Mouse (Mus musculus): Measurements from ENCODE around the gene Actn4. TPM values are rescaled to one million over a fixed set of nuclear protein-coding genes. Genes with fewer than 3 reads are reported as not detected.
A peak's percentile ranks its signal among the peaks of the same experiment; 100 is the strongest.

Gene Actn4
- polyA plus RNA-seq, 1 experiment from 2014 or later: 141 TPM

DNA sequence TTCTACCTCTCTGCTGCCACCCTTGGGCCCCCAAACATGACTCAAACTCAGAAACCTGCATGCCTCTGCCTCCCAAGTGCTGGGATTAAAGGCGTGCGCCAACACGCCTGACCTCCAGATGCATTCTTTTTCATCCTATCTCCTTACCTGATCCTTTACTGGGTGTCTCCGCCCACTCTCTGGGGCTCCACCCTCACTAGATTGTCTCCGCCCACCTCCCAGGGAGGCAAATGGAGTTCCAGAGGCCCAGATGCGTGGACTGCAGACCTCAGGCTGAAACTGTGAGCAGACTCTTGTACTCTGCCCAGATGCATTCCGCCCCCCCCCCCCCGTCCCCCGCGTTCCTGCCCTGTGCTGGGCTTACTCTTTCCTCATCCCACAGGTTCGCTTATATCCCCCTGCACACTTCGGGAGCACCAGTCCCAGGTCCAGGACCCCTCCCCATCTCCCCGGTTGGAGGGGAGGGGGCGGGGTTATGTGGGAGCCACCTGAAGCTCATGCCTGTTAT is 28.7 kb upstream of the Actn4 start:
- Histone ChIP-seq H3K4me3 (ENCODE audit: low read depth, low read length) (no peak overlapping the region), H3K4me1 (ENCODE audit: control insufficient read depth, insufficient read depth, low read length) (no peaks in the 10 kb centered on the region), H3K27me3 (ENCODE audit: control insufficient read depth, insufficient read depth, low read length) (no peaks in the 10 kb centered on the region), H3K36me3 (ENCODE audit: control insufficient read depth, insufficient read depth, low read length) (no peaks in the 10 kb centered on the region), H3K27ac (ENCODE audit: low read depth, low read length) (no peak overlapping the region), H3K9me3 (ENCODE audit: control insufficient read depth, low read length) (no peaks in the 10 kb centered on the region), H3K4me2 (no peak overlapping the region), H3K9ac (ENCODE audit: low read length) (no peak overlapping the region)
- no peak for ATAC-seq (ENCODE audit: low FRiP score)
- no peak for DNase-seq (ENCODE audit: low spot score, missing footprints)
- whole genome bisulfite sequencing: 55% methylated on average over 13 of the region's 14 CpGs

DNA sequence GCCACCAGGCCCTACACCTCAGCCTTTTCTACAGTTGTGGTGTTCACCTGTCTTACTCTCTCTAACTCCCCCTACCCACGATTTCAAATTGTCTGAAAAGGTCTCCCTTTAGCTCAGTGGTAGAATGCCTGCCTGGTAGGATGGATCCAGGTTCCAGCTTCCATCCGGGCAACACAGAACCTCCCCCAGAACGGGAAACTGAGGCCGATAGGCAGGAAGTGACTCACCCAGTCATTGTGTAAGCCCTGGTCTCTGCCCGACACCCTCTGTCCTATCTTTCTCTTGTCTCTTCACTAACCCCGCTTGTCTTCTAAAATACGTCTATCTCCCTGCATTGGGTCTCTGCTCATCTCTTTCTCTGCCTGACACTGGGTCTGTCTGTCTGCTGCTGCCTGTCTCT is 23.1 kb upstream of the Actn4 start:
- 90% methylated on average over 7 of the region's 7 CpGs for WGBS
- no peak for ATAC-seq (ENCODE audit: low FRiP score)
- H3K9ac ChIP-seq (ENCODE audit: low read length): no peak overlapping the region

DNA sequence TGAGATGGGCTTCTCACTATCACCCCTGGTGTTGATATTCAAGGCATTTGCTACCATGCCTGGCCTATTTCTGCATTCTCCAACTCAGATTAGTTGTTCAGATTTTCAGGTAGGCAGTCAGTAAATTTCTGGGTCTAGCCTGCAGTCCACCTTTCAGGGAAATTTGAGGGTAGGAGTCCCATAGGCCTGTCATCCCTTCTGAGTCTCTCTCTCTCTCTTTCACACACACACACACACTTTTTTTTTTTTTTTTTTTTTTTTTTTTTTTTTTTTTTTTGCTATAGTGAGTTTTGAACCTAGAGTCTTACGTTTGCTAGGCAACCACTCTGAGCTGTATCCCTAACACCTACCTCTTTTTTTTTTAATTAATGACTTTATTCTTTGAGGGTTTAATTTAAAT is 22.3 kb upstream of the Actn4 start:
- Histone ChIP-seq H3K4me3 (ENCODE audit: low read depth, low read length) (no peak overlapping the region), H3K4me2 (no peak overlapping the region), H3K36me3 (ENCODE audit: control insufficient read depth, insufficient read depth, low read length) (no peaks in the 10 kb centered on the region), H3K9ac (ENCODE audit: low read length) (no peak overlapping the region), H3K27ac (ENCODE audit: low read depth, low read length) (no peak overlapping the region), H3K4me1 (ENCODE audit: control insufficient read depth, insufficient read depth, low read length) (peaks cover 13% of the 10 kb centered on the region), H3K27me3 (ENCODE audit: control insufficient read depth, insufficient read depth, low read length) (no peaks in the 10 kb centered on the region), H3K9me3 (ENCODE audit: control insufficient read depth, low read length) (no peaks in the 10 kb centered on the region)
- 96% methylated on average over 1 of the region's 1 CpGs for WGBS
- ATAC-seq (ENCODE audit: low FRiP score) (no peak), DNase-seq (ENCODE audit: low spot score, missing footprints) (no peak)

More for the DNA sequence above, 23.1 kb upstream of the Actn4 start:
- no peak overlapping the region for H3K4me3 ChIP-seq (ENCODE audit: low read depth, low read length)
- H3K27me3 ChIP-seq (ENCODE audit: control insufficient read depth, insufficient read depth, low read length): no peaks in the 10 kb centered on the region
- no peaks in the 10 kb centered on the region for H3K9me3 ChIP-seq (ENCODE audit: control insufficient read depth, low read length)
- H3K4me2 ChIP-seq: no peak overlapping the region
- no peaks in the 10 kb centered on the region for H3K36me3 ChIP-seq (ENCODE audit: control insufficient read depth, insufficient read depth, low read length)
- DNase-seq (ENCODE audit: low spot score, missing footprints): no peak
- peaks cover 13% of the 10 kb centered on the region for H3K4me1 ChIP-seq (ENCODE audit: control insufficient read depth, insufficient read depth, low read length)
- no peak overlapping the region for H3K27ac ChIP-seq (ENCODE audit: low read depth, low read length)

DNA sequence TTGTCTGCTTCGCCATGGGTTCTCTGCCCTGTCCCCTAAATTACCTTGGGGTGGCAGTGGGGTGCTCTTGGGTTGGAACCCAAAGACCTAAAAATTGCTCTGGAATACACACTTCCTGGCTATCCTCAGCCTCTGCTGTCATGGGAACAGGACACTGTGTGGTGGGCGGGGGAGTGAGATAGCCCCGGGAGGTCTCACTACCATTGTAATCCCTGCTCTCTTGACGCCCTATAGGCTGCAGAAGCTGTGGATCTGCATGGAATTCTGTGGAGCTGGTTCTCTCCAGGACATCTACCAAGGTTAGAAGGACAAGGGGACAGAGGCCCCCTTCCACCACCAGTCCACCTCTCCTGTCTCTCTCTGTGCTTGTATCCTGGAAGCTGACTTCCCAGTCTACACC is 21.7 kb upstream of the Actn4 start:
- no peak for ATAC-seq (ENCODE audit: low FRiP score)
- Histone ChIP-seq H3K9me3 (ENCODE audit: control insufficient read depth, low read length) (no peaks in the 10 kb centered on the region), H3K4me3 (ENCODE audit: low read depth, low read length) (no peak overlapping the region), H3K4me2 (no peak overlapping the region), H3K27ac (ENCODE audit: low read depth, low read length) (no peak overlapping the region), H3K36me3 (ENCODE audit: control insufficient read depth, insufficient read depth, low read length) (peaks cover 3% of the 10 kb centered on the region; the same call in 1 of the 2 replicates), H3K4me1 (ENCODE audit: control insufficient read depth, insufficient read depth, low read length) (peaks cover 13% of the 10 kb centered on the region), H3K27me3 (ENCODE audit: control insufficient read depth, insufficient read depth, low read length) (no peaks in the 10 kb centered on the region), H3K9ac (ENCODE audit: low read length) (no peak overlapping the region; the same call in 1 of the 2 replicates)
- DNase-seq (ENCODE audit: low spot score, missing footprints): no peak
- 67% methylated on average over 4 of the region's 4 CpGs for WGBS

DNA sequence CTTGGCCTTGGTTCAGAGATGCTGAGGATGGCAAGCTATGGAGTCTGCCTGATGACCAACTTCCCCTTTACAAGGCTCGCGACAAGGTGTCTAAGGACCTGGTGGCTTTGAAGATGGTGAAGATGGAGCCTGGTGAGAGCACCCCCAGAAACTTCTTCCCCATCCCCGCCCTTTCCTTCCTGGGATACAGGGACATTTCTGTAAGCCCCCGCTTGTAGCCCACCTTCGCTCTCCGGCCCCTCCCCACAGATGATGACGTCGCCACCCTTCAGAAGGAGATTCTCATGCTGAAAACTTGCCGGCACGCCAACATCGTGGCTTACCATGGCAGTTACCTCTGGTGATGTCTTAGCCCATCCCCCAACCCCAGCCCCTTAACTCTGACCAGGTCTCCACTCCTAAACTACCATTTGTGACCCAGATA is 21.0 kb upstream of the Actn4 start:
- H3K36me3 ChIP-seq (ENCODE audit: control insufficient read depth, insufficient read depth, low read length): peaks cover 3% of the 10 kb centered on the region
- H3K9ac ChIP-seq (ENCODE audit: low read length): no peak overlapping the region
- H3K27me3 ChIP-seq (ENCODE audit: control insufficient read depth, insufficient read depth, low read length): no peaks in the 10 kb centered on the region
- H3K27ac ChIP-seq (ENCODE audit: low read depth, low read length): no peak overlapping the region
- no peaks in the 10 kb centered on the region for H3K9me3 ChIP-seq (ENCODE audit: control insufficient read depth, low read length)
- DNase-seq (ENCODE audit: low spot score, missing footprints) (no peak), ATAC-seq (ENCODE audit: low FRiP score) (no peak)
- no peak overlapping the region for H3K4me2 ChIP-seq
- no peak overlapping the region for H3K4me3 ChIP-seq (ENCODE audit: low read depth, low read length)
- WGBS: 75% methylated on average over 11 of the region's 11 CpGs
- peaks cover 13% of the 10 kb centered on the region for H3K4me1 ChIP-seq (ENCODE audit: control insufficient read depth, insufficient read depth, low read length)

DNA sequence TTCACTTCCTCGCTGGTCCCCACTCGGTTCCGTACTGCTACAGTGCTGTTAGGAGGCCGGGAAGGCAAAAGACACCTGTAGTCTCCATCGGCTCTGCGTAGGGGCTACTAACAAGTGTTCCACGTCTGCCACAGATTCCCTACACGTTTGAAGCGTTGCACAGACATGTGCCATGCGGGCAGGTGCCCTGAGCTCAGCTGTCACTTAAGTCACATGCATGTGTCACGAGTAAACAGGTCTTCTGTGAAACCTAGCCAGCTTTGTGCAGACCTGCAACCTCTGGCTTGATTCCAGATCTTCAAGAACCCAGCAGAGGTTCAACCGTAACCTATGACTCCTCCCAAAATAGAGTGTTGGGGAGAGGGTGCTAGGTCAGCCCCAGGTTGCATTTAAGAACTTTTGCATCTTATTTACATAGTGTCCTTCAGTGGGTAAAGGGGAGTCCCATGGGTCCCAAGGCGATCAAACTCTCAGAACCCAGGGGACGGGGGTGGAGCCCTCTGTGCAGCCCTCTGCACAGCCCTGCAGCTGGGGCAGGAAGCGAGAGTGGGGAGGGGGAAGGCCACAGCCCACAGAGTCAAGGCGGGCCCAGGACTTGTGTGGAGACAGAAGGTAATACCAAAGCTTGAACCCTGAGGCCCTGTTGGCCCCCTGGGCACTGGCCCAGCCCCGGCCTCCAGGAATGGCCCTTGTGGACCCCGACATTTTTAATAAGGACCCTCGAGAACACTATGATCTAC is 20.3 kb upstream of the Actn4 start:
- Histone ChIP-seq H3K4me3 (ENCODE audit: low read depth, low read length) (peak overlapping the region; percentile 46), H3K27me3 (ENCODE audit: control insufficient read depth, insufficient read depth, low read length) (no peaks in the 10 kb centered on the region), H3K4me2 (peak overlapping the region; percentile 63), H3K9ac (ENCODE audit: low read length) (peak overlapping the region; percentile 76), H3K36me3 (ENCODE audit: control insufficient read depth, insufficient read depth, low read length) (peaks cover 8% of the 10 kb centered on the region), H3K9me3 (ENCODE audit: control insufficient read depth, low read length) (no peaks in the 10 kb centered on the region), H3K27ac (ENCODE audit: low read depth, low read length) (peak overlapping the region; percentile 41; the same call in 1 of the 2 replicates), H3K4me1 (ENCODE audit: control insufficient read depth, insufficient read depth, low read length) (peaks cover 13% of the 10 kb centered on the region)
- no peak for DNase-seq (ENCODE audit: low spot score, missing footprints)
- ATAC-seq (ENCODE audit: low FRiP score): peak; percentile 51
- WGBS: 15% methylated on average over 19 of the region's 19 CpGs

DNA sequence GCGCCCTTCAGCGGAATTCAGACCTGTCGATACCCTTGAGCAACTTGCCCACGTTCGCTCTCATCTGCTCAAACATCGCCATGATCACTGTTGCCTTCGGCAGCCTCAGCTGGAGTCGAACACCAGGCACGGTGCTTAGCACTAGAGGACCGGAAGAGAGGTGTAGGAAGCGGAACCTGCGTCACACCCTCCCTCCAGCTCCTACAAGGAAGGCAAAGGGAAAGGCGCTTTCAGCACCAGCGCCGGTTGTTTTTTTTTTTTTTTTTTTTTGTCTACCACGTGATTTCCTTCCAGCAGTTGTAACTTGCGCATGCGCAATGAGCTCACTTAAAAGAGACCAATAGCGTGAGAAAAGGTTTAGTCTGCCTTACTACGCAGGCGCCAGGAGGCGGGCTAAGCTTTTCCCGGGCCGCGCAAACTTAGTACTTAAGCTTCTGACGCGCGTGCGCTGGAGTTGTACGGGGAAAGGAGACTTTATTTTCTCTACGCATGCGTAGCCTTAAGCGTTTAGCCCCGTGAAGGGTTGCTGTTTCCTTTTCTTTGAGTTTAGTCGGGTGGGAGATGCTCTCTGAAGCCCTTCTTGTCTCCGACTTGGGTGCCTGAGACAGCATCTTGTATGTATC is 19.6 kb upstream of the Actn4 start, which contains the start of the genes Eif3k and Map4k1:
Gene Eif3k, minus strand, starts transcription at position 214 of the 623 bp plus-strand sequence.
Gene Map4k1, plus strand, starts transcription at position 400 of the 623 bp plus-strand sequence.
- DNase-seq (ENCODE audit: low spot score, missing footprints) (peak; percentile 99), ATAC-seq (ENCODE audit: low FRiP score) (peak; percentile 96)
- Histone ChIP-seq H3K27me3 (ENCODE audit: control insufficient read depth, insufficient read depth, low read length) (no peaks in the 10 kb centered on the region), H3K36me3 (ENCODE audit: control insufficient read depth, insufficient read depth, low read length) (peaks cover 11% of the 10 kb centered on the region), H3K9me3 (ENCODE audit: control insufficient read depth, low read length) (no peaks in the 10 kb centered on the region), H3K4me3 (ENCODE audit: low read depth, low read length) (peak within 1 kb of the TSS; percentile 54), H3K9ac (ENCODE audit: low read length) (peak within 1 kb of the TSS; percentile 76), H3K4me2 (peak within 1 kb of the TSS; percentile 79), H3K4me1 (ENCODE audit: control insufficient read depth, insufficient read depth, low read length) (peaks cover 13% of the 10 kb centered on the region), H3K27ac (ENCODE audit: low read depth, low read length) (peak within 1 kb of the TSS; percentile 41; the same call in 1 of the 2 replicates)
- WGBS: under 1% methylated on average over 36 of the region's 36 CpGs

DNA sequence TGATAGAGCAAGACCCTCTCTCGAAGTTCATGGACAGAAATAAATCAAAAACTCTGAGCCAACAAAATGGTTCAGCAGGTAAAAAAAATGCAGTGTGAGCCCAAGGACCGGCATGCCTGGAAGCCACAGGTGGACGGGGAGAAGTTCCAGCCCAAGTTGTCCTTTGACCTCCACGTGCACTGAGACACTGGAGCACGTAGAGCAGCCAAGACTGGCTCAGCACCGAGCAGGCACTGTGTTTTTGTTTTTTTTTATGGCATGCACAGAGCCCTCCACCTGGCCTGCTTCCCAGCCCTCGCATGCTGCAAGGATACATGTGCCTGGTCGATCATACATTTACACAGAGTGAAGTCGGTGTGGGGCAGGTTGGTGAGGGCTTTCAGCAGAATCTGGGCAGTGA is 15.4 kb upstream of the Actn4 start:
- H3K9ac ChIP-seq (ENCODE audit: low read length): no peak overlapping the region
- WGBS: 89% methylated on average over 9 of the region's 9 CpGs

DNA sequence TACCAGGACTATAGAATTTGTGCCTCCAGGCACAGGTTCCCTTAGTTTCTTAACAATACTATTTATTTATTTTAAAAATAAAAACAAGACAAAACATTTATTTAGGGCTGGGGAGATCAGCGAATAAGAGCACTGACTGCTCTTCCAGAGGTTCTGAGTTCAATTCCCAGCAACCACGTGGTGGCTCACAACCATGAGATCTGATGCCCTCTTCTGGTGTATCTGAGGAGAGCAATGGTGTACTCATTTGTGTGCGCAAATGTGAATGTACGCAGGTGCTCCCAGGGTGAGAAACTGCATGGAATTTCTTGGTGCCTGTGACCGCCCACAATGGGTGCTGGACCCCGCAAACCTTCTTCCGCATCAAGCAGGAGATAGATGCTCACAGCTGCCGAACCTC is 10.9 kb upstream of the Actn4 start:
- H3K4me3 ChIP-seq (ENCODE audit: low read depth, low read length): no peak overlapping the region
- no peak overlapping the region for H3K27ac ChIP-seq (ENCODE audit: low read depth, low read length)
- DNase-seq (ENCODE audit: low spot score, missing footprints): no peak
- H3K36me3 ChIP-seq (ENCODE audit: control insufficient read depth, insufficient read depth, low read length): peaks cover 14% of the 10 kb centered on the region
- no peaks in the 10 kb centered on the region for H3K27me3 ChIP-seq (ENCODE audit: control insufficient read depth, insufficient read depth, low read length)
- WGBS: 81% methylated on average over 8 of the region's 8 CpGs
- H3K4me2 ChIP-seq: no peak overlapping the region
- no peaks in the 10 kb centered on the region for H3K4me1 ChIP-seq (ENCODE audit: control insufficient read depth, insufficient read depth, low read length)
- no peak overlapping the region for H3K9ac ChIP-seq (ENCODE audit: low read length)
- no peaks in the 10 kb centered on the region for H3K9me3 ChIP-seq (ENCODE audit: control insufficient read depth, low read length)
- ATAC-seq (ENCODE audit: low FRiP score): no peak

More for the DNA sequence above, 15.4 kb upstream of the Actn4 start:
- DNase-seq (ENCODE audit: low spot score, missing footprints) (no peak), ATAC-seq (ENCODE audit: low FRiP score) (no peak)
- H3K4me1 ChIP-seq (ENCODE audit: control insufficient read depth, insufficient read depth, low read length): peaks cover 10% of the 10 kb centered on the region
- no peak overlapping the region for H3K4me3 ChIP-seq (ENCODE audit: low read depth, low read length)
- H3K36me3 ChIP-seq (ENCODE audit: control insufficient read depth, insufficient read depth, low read length): peaks cover 18% of the 10 kb centered on the region
- no peak overlapping the region for H3K27ac ChIP-seq (ENCODE audit: low read depth, low read length)
- H3K4me2 ChIP-seq: no peak overlapping the region
- H3K27me3 ChIP-seq (ENCODE audit: control insufficient read depth, insufficient read depth, low read length): no peaks in the 10 kb centered on the region
- no peaks in the 10 kb centered on the region for H3K9me3 ChIP-seq (ENCODE audit: control insufficient read depth, low read length)
